Mouse (Mus musculus): ENCODE measurements around the gene Lat.

GRCm38 (mm10) chr7:126335556-126335955, 33.8 kb downstream of the Lat start:
- no peak for TF ChIP-seq EP300 (IDR thresholded peaks at IDR 0.05; ENCODE audit: insufficient read depth, low read depth, low read length)
- TF ChIP-seq POLR2A (IDR thresholded peaks at IDR 0.05; ENCODE audit: insufficient read depth, low read depth, low read length), result no peak
- peak; percentile 40 for TF ChIP-seq CTCF (IDR thresholded peaks at IDR 0.05)
